Mouse (Mus musculus) heart, embryonic 12.5 days (tissue): ENCODE data around the gene Trpv2. TPM values are rescaled to one million over a fixed set of nuclear protein-coding genes. Genes with fewer than 3 reads are reported as not detected.

Experiments
- ATAC-seq: fragments of 200-750 bp; cut with Nextera tagmentation; 2 replicates; pipeline ENCODE4 v1.8.0; 2017; ENCODE audit warnings: moderate TSS enrichment, moderate library complexity; ENCODE audit not compliant: insufficient number of reproducible peaks, low FRiP score
- H3K27ac ChIP-seq: fragments of 300-500 bp; sonication (generic); 2 replicates; pipeline ENCODE4 v1.5.1; 2016; ENCODE audit warnings: mild to moderate bottlenecking, moderate library complexity; ENCODE audit not compliant: poor library complexity, severe bottlenecking
- H3K27me3 ChIP-seq: fragments of 300-500 bp; sonication (generic); replicated peaks from 2 replicates; pipeline ENCODE4 v1.6.1; 2016; ENCODE audit warnings: mild to moderate bottlenecking, moderate library complexity
- H3K36me3 ChIP-seq: fragments of 300-500 bp; sonication (generic); 2 replicates; pipeline ENCODE4 v1.6.1; 2016; ENCODE audit warnings: mild to moderate bottlenecking, moderate library complexity
- H3K4me1 ChIP-seq: fragments of 300-500 bp; sonication (generic); replicated peaks from 2 replicates; pipeline ENCODE4 v1.6.1; 2016; ENCODE audit warnings: mild to moderate bottlenecking
- H3K4me2 ChIP-seq: fragments of 300-500 bp; sonication (generic); 2 replicates; pipeline ENCODE4 v1.6.1; 2016; ENCODE audit warnings: mild to moderate bottlenecking, moderate library complexity
- H3K4me3 ChIP-seq: fragments of 300-500 bp; sonication (generic); 2 replicates; pipeline ENCODE4 v1.5.1; 2016; ENCODE audit warnings: mild to moderate bottlenecking
- H3K9ac ChIP-seq: fragments of 300-500 bp; sonication (generic); 2 replicates; pipeline ENCODE4 v1.6.1; 2016; ENCODE audit warnings: mild to moderate bottlenecking, moderate library complexity
- H3K9me3 ChIP-seq: fragments of 300-500 bp; sonication (generic); replicated peaks from 2 replicates; pipeline ENCODE4 v1.6.1; 2016; ENCODE audit warnings: mild to moderate bottlenecking, moderate library complexity
- WGBS: fragments of 180-500 bp; shearing (Covaris S2); methylation state at CpG from one replicate; pipeline ENCODE4 v1.1.7; 2016; 5-methylcytosine and 5-hydroxymethylcytosine counted together
- polyA plus RNA-seq: library from polyadenylated mRNA; unstranded; fragments of >200 nt; fragmentation: Nextera tagmentation; extraction: Ambion mirVana; gene quantifications from 2 replicates; pipeline ENCODE4 v1.2.1, GENCODE M21; 2016

Trpv2 gene
- polyA plus RNA-seq, 1 experiment from 2014 or later = 4.6 TPM

DNA sequence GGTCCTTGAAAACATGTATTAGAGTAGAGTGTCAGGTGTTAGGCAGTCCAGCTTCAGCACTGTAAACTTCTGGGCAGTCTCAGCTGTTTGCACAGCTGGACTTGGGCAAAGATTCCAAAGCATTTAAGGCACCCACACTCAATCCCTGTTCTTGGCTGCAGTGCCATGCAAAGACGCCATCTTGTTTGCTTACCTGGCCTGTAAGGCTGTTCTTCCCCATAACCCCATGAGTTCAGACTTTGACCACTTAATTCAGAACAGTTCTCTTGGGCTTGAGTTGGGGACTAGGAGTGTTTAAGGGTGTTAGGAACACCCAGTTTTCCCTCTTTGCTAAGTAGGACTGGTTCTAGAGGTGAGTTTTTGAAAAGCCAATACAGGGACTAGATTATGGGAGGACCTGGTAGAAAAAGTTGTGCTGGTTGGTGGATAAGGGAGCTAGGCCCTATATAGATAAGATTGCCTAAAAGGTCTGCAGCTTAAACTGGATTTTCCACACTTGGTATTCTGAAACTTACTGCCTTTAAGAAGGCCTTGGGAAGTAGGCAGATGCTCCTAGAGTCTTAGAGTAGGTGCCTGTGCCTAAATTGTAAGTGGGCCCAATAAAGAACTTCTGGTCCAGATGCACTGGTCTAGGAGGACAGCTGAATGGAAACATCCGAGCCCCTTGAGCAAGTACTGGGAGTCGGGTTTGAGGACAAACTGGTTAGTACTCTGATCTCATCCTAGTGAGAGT lies 30.8 kb downstream of the Trpv2 start:
- no peaks in the 10 kb centered on the region for H3K9me3 ChIP-seq
- no peaks in the 10 kb centered on the region for H3K27me3 ChIP-seq
- H3K9ac ChIP-seq = peak overlapping the region; percentile 99; the same call in 1 of the 2 replicates
- no peak for ATAC-seq
- H3K4me3 ChIP-seq = peak overlapping the region; percentile 90; the same call in 1 of the 2 replicates
- H3K4me2 ChIP-seq = peak overlapping the region; percentile 84
- peaks cover 64% of the 10 kb centered on the region for H3K36me3 ChIP-seq
- WGBS = 35% methylated on average over 3 of the region's 3 CpGs
- peak overlapping the region; percentile 25 for H3K27ac ChIP-seq
- peaks cover 27% of the 10 kb centered on the region for H3K4me1 ChIP-seq

DNA sequence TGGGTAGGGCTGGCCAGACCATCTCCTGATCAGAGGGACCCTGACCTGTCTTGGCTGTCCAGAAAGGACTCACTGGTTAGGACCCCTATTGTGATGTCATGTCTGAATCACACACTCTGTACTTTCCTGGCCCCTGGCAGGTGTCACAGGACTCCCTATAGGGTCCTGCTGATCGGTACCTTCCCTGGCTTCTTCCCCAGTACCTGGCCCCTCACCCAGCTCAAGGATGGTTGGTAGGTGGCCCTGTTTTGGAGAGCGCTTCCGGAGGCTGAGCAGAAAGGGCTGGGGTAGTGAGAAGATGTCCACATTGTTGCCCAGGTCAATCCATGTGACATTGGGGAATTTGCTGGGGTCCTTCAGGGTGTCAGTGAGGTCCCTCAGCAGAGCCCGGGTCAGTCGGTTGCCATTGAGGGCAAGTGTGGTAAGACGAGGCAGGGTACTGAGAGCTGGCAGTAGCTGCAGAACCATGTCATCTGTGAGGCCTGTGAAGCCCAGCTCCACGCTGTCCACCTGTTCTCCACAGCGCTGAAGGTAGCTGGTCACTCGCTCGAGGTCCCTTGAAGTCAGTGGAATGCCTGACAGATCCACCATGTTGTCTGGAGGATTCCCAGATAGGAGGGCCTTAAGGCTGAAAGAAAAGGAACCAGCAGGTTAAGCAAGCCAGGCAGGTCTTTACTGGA lies 31.5 kb downstream of the Trpv2 start:
- Histone ChIP-seq H3K27ac (peak overlapping the region; percentile 17), H3K4me1 (peaks cover 27% of the 10 kb centered on the region), H3K9ac (peak overlapping the region; percentile 48; the same call in 1 of the 2 replicates), H3K4me2 (peak overlapping the region; percentile 84), H3K36me3 (peaks cover 69% of the 10 kb centered on the region), H3K4me3 (no peak overlapping the region), H3K9me3 (no peaks in the 10 kb centered on the region), H3K27me3 (no peaks in the 10 kb centered on the region)
- WGBS = 39% methylated on average over 10 of the region's 10 CpGs
- ATAC-seq = no peak

DNA sequence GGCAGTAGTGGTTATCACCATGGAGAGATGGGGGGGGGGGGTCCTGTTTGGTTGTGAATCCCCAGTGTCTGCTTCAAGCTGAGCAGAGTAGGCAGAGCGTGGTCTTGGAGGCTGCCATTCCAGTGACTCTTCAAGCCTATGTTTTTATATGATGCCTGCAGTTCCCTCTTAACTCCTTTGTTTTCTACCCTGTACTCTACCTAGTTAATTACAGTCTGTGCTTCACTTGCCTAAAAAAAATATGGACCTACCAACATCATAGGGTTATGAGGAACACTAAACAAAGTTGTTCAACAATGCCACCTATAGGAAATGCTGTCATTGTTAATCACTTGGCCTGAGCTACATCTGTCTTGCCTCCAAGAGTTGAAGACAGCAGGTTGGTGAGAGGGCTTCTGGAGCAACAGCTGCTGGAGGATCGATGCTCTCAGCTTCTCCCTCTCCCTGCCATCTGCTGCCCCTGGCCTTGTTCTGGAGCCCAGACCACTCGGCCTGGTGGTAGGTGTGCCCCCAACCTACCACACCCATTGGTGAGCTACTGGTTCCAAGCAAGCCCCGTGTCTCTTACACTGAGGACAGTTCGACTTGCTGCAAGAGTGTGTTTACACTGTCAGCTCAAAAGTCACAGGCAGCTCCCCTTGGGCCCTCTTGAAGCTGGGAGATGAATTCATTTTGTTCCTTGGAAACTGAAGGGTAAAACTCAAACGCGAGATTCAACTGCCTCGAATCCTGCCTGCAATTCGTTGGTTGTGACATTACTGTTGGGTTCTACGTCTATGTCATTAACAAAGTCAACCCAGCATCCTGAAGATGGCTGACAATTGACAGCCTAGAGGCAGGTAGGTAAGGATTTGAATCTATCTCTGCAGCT lies 32.2 kb downstream of the Trpv2 start:
- Histone ChIP-seq H3K9me3 (no peaks in the 10 kb centered on the region), H3K4me1 (peaks cover 27% of the 10 kb centered on the region), H3K36me3 (peaks cover 74% of the 10 kb centered on the region), H3K4me3 (no peak overlapping the region), H3K27ac (peak overlapping the region; percentile 17; the same call in 1 of the 2 replicates), H3K27me3 (no peaks in the 10 kb centered on the region), H3K9ac (peak overlapping the region; percentile 48; the same call in 1 of the 2 replicates), H3K4me2 (no peak overlapping the region)
- ATAC-seq = no peak
- 60% methylated on average over 10 of the region's 10 CpGs for WGBS

DNA sequence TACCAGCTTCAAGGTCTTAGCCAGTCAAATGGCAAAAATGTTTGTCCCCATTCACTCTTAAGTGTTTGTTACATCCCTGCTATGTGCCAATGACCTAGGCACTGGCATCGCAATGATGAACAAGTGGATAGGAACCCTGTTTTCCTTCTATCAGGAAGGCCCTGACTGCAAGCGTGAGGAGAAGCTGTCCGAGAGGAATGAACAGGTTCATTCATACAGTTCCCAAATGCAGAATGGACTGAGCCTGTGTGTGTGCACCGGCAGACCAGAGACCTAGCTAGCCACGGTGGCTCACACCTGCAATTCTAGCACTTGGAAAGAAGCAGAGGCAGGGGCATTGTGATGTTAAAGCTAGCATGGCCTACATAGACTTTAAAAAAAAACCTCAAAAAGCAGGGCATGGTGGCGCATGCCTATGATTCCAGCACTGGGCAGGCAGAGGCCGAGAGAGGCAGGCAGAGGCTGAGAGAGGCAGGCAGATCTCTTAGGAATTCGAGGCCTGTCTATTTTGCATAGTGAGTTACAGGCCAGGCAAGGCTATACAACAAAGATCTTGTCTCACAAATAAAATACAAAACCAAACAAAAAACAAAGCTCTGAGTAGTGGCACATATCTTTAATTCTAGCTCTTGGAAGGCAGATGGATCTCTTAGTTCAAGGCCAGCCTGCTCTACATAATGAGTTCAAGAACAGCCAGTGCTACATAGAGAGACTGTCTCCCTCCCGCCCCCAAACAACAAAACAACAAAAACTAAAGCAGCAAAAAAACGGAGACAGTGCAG lies 33.1 kb downstream of the Trpv2 start:
- H3K36me3 ChIP-seq = peaks cover 82% of the 10 kb centered on the region
- 68% methylated on average over 10 of the region's 10 CpGs for WGBS
- peaks cover 27% of the 10 kb centered on the region for H3K4me1 ChIP-seq
- H3K9me3 ChIP-seq = no peaks in the 10 kb centered on the region
- H3K27me3 ChIP-seq = no peaks in the 10 kb centered on the region
- no peak overlapping the region for H3K9ac ChIP-seq
- no peak overlapping the region for H3K4me3 ChIP-seq
- peak overlapping the region; percentile 10; the same call in 1 of the 2 replicates for H3K27ac ChIP-seq
- no peak overlapping the region for H3K4me2 ChIP-seq
- no peak for ATAC-seq

DNA sequence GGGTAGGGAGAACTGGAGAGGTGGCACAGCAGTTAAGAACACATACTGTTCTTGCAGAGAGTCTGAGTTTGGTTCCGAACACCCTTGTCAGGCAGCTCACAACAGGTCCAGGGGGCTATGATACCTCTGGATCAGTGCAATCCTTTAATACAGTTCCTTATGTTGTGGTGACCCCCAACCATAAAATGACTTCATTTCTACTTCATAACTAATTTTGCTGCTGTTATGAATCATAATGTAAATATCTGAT lies 33.6 kb downstream of the Trpv2 start:
- Histone ChIP-seq H3K9ac (no peak overlapping the region), H3K36me3 (peaks cover 85% of the 10 kb centered on the region), H3K9me3 (no peaks in the 10 kb centered on the region), H3K4me1 (peaks cover 27% of the 10 kb centered on the region), H3K27me3 (no peaks in the 10 kb centered on the region), H3K4me2 (no peak overlapping the region), H3K4me3 (no peak overlapping the region), H3K27ac (no peak overlapping the region)
- WGBS = 92% methylated on average over 1 of the region's 1 CpGs
- ATAC-seq = no peak

DNA sequence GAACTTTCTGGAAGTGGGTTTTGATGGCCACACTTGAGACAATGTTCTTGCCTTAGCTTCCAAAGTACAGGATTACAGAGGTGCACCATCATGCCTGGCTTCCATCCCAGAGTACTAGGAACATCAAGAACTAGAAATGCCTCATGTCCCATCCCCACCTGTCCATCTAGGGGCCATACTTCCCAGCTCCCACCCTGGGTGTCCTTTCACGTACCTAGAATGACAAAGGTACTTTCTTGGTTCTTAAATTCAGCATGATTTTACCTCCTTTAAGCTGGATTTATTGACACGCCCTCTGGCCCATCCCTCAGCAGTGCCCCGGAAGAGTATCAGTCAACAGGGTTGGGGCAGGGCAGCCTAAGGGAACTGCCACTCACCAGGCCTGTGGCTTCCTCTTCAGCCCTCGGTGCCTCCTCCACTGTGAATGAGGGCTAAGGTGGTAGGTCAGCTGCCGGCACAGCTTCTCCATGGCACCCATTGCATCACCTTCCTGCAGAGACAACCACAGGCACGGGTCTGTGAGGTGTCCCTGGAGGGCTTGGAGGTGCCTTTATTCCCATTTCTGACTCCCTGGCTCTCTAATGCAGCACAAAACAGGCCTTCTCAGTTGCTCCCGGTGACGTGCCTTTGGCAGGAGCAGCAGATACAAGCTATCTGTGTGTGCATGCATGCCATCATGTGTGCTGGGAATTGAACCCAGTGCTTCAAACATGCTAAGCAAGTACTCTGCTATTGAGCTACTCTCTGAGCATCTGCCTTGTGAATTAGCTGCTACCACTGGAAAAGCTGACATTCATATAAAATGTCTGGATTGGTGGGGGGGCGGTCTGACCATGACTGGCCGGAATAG lies 34.8 kb downstream of the Trpv2 start:
- no peak overlapping the region for H3K4me3 ChIP-seq
- H3K27me3 ChIP-seq = no peaks in the 10 kb centered on the region
- no peak for ATAC-seq
- no peak overlapping the region for H3K27ac ChIP-seq
- H3K36me3 ChIP-seq = peaks cover 77% of the 10 kb centered on the region
- no peaks in the 10 kb centered on the region for H3K9me3 ChIP-seq
- H3K4me1 ChIP-seq = peaks cover 29% of the 10 kb centered on the region
- WGBS = 80% methylated on average over 10 of the region's 10 CpGs
- H3K4me2 ChIP-seq = no peak overlapping the region
- H3K9ac ChIP-seq = no peak overlapping the region

DNA sequence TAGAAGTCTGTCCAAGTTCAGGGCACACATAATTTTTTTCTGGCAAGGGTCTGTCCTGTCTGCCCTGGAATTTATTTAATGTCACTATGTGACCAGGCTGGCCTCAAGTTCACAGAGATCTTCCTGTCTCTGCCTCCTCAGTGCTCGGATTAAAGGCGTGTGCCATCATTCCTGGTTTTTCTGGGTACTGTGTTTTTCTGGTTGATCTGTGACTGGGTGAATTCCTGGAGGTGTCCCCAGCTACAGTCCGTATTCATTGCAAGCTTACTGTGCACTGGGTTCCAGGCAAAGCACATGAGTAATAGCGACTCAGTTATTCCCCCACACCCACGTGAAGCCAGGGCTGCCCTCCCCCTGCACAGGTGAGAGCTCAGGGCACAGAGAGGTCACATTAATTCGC lies 36.0 kb downstream of the Trpv2 start:
- Histone ChIP-seq H3K4me2 (no peak overlapping the region), H3K27me3 (no peaks in the 10 kb centered on the region), H3K9me3 (no peaks in the 10 kb centered on the region), H3K9ac (no peak overlapping the region), H3K4me1 (peaks cover 25% of the 10 kb centered on the region), H3K4me3 (no peak overlapping the region), H3K36me3 (peaks cover 65% of the 10 kb centered on the region), H3K27ac (no peak overlapping the region)
- WGBS = 84% methylated on average over 6 of the region's 6 CpGs
- ATAC-seq = no peak

DNA sequence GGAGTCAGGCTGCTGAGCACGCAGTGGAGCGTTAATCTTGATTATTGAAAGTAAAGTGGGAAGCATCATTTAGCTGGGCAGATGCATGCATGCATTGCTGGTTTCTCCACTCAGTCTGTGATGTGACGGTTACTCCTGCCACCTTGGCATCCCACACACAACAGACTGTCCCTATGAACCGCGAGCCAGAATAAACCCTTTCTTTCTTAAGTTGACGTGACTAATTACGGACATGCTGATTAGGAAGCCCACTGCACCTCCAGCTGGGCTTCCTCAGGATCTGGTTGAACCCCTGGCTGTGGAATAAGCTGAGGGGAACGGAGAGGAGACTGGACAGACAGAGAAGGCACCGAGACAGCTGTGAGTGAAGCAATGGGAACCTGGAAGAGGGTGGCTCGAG lies 38.3 kb downstream of the Trpv2 start:
- H3K4me2 ChIP-seq = no peak overlapping the region
- no peak for ATAC-seq
- H3K4me1 ChIP-seq = peaks cover 16% of the 10 kb centered on the region
- H3K27ac ChIP-seq = no peak overlapping the region
- H3K36me3 ChIP-seq = peaks cover 58% of the 10 kb centered on the region
- H3K4me3 ChIP-seq = no peak overlapping the region
- H3K9ac ChIP-seq = no peak overlapping the region
- 81% methylated on average over 10 of the region's 10 CpGs for WGBS
- no peaks in the 10 kb centered on the region for H3K9me3 ChIP-seq
- H3K27me3 ChIP-seq = no peaks in the 10 kb centered on the region

DNA sequence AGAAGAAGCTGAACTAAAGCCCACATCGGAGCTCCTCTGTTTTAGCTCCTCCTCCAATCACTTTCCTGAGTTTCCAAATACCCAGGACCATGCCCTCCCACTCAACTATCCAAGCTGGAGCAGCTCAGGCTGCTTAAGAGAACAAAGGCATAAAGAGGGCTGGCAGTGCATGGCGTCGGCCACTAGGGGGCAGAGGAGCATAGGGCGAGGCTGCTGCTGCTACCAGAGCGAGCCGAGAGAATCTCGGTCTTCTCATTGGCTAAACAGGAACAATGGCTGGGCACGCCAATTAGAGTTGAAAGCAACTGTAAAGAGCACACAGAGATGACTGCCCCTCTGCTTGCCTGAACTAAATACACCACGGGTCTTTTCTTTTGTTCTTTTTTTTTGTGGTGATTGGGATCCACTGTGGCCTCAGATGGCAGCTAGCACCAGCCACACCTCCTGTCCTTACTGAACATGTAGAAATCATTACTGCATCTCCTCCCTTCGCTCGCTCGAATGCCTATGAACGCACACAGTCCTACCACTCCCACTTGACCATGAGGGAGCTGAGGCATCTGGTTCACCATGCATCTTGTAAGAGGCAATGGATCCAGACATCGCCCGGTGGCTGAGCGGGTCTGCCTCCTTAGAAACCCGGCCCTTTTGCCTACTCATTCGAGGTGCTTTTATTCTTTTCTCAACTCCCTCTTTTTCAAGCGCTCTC lies 39.5 kb downstream of the Trpv2 start:
- no peak overlapping the region for H3K4me3 ChIP-seq
- H3K27ac ChIP-seq = peak overlapping the region; percentile 22; the same call in 1 of the 2 replicates
- WGBS = 21% methylated on average over 19 of the region's 19 CpGs
- H3K4me2 ChIP-seq = peak overlapping the region; percentile 44
- peaks cover 57% of the 10 kb centered on the region for H3K36me3 ChIP-seq
- peak overlapping the region; percentile 59 for H3K9ac ChIP-seq
- H3K27me3 ChIP-seq = no peaks in the 10 kb centered on the region
- ATAC-seq = peak; percentile 88
- peaks cover 14% of the 10 kb centered on the region for H3K4me1 ChIP-seq
- H3K9me3 ChIP-seq = no peaks in the 10 kb centered on the region
